Mouse (Mus musculus) heart, adult 9 months (tissue): ENCODE data around the gene Ssr4.
"Not testable (repeated sequence)": the region's sequence is repeated elsewhere in the genome, so short reads cannot be mapped to it uniquely, and the experiment has no call there.

Experiments
- DNase-seq, 2 experiments: peaks; one replicate each; pipeline ENCODE4 v3.0.0; 2022; ENCODE audit warnings: low spot score in 2 of 2

Ssr4 gene

GRCm38 (mm10) chrX:73786364-73787224 is at the start of gene Ssr4, which contains the start of gene Idh3g:
TSS of gene Ssr4 (plus strand) at chrX:73787028.
TSS of gene Idh3g (minus strand) at chrX:73786897.
- peak; percentile 94 to 95 for DNase-seq

GRCm38 (mm10) chrX:73738155-73738554 is 48.7 kb upstream of the Ssr4 start:
- no peak for DNase-seq

- no peak for DNase-seq
These were observed 47.7 kb upstream of the Ssr4 start for GRCm38 (mm10) chrX:73739151-73739550.

- not testable (repeated sequence) for DNase-seq
These were observed 47.0 kb upstream of the Ssr4 start for GRCm38 (mm10) chrX:73739841-73740240.

- no peak for DNase-seq
These were observed 41.9 kb upstream of the Ssr4 start for GRCm38 (mm10) chrX:73744774-73745481.

- DNase-seq, result no peak
These were observed 37.9 kb upstream of the Ssr4 start for GRCm38 (mm10) chrX:73748977-73749376.

GRCm38 (mm10) chrX:73756334-73757140 is 30.3 kb upstream of the Ssr4 start, which contains the start of gene Plxnb3:
TSS of gene Plxnb3 (plus strand) at chrX:73757090.
- DNase-seq, result no peak

GRCm38 (mm10) chrX:73758611-73759290 is 28.1 kb upstream of the Ssr4 start:
- no peak for DNase-seq

- DNase-seq, result peak; percentile 56 to 62
These were observed 21.5 kb upstream of the Ssr4 start for GRCm38 (mm10) chrX:73765311-73765710.

GRCm38 (mm10) chrX:73767267-73767666 is 19.6 kb upstream of the Ssr4 start:
- DNase-seq, result no peak

GRCm38 (mm10) chrX:73774168-73774760 is 12.6 kb upstream of the Ssr4 start, which contains the start of gene Srpk3:
TSS of gene Srpk3 (plus strand) at chrX:73774405.
- peak; percentile 44 to 51 for DNase-seq

- DNase-seq, result peak; percentile 34 to 39
These were observed 11.9 kb upstream of the Ssr4 start for GRCm38 (mm10) chrX:73774802-73775483.

- DNase-seq, result no peak
These were observed 4.6 kb upstream of the Ssr4 start for GRCm38 (mm10) chrX:73782227-73782626.

- peak in 1 of 2 experiments; percentile 7 for DNase-seq
These were observed 1.2 kb upstream of the Ssr4 start for GRCm38 (mm10) chrX:73785666-73786065.

GRCm38 (mm10) chrX:73787225-73787558 is 364 bp downstream of the Ssr4 start:
- DNase-seq, result no peak

GRCm38 (mm10) chrX:73788501-73788900 is 1.7 kb downstream of the Ssr4 start:
- no peak for DNase-seq

- no peak for DNase-seq
These were observed 6.2 kb downstream of the Ssr4 start for GRCm38 (mm10) chrX:73793039-73793438.

- no peak for DNase-seq
These were observed 6.7 kb downstream of the Ssr4 start for GRCm38 (mm10) chrX:73793505-73793904.

- no peak for DNase-seq
These were observed 10.7 kb downstream of the Ssr4 start for GRCm38 (mm10) chrX:73797511-73797910.

GRCm38 (mm10) chrX:73798502-73798901 is 11.7 kb downstream of the Ssr4 start:
- peak; percentile 35 to 67 for DNase-seq
